ENCODE assay signal across 17 mouse cellular contexts in genomic region chr15:84763423-84763812, GRCm38 (mm10). TPM values are rescaled to one million over a fixed set of nuclear protein-coding genes. Genes with fewer than 3 reads are reported as not detected.
DNase-seq lines count a peak whose midpoint lies in the region; ATAC-seq lines count a peak whose summit lies in the region.
"Had no signal": no experiment of that assay in that cellular context is flagged by ENCODE, and none has a peak within 500 bp of the region (broad histone marks: within the 10 kb centered on the region; RNA-seq: fewer than 3 reads in every experiment).

No protein-coding gene starts in this region.

- H3K36me3 ChIP-seq in kidney, embryonic 15.5 days, result no peaks in the 10 kb centered on the region
- H3K36me3 ChIP-seq in neural tube, embryonic 11.5 days (ENCODE audit: control insufficient read depth, insufficient read depth, low read length), result no peaks in the 10 kb centered on the region
- no peaks in the 10 kb centered on the region for H3K36me3 ChIP-seq in midbrain, embryonic 14.5 days (ENCODE audit: control insufficient read depth, insufficient read depth, low read length)
- H3K36me3 ChIP-seq: G1E; heart, embryonic 12.5 days; limb, embryonic 15.5 days had no signal

- H3K9ac ChIP-seq in kidney, embryonic 15.5 days, result no peak overlapping the region
- no peak overlapping the region; the same call in 1 of the 2 replicates for H3K9ac ChIP-seq in neural tube, embryonic 11.5 days (ENCODE audit: low read length)
- no peak overlapping the region for H3K9ac ChIP-seq in midbrain, embryonic 14.5 days (replicated peaks; ENCODE audit: low read length)
- H3K9ac ChIP-seq: heart, embryonic 12.5 days; limb, embryonic 15.5 days had no signal

- no peaks in the 10 kb centered on the region for H3K27me3 ChIP-seq in kidney, embryonic 15.5 days
- H3K27me3 ChIP-seq in neural tube, embryonic 11.5 days (ENCODE audit: control insufficient read depth, insufficient read depth, low read length), result no peaks in the 10 kb centered on the region
- H3K27me3 ChIP-seq in midbrain, embryonic 14.5 days (ENCODE audit: control insufficient read depth, insufficient read depth, low read length), result no peaks in the 10 kb centered on the region
- H3K27me3 ChIP-seq: heart, embryonic 12.5 days; limb, embryonic 15.5 days had no signal

- H3K4me2 ChIP-seq in kidney, embryonic 15.5 days, result 0 out of 2 replicates have a peak overlapping the region, but pooled peaks have one; percentile 13
- H3K4me2 ChIP-seq in neural tube, embryonic 11.5 days (ENCODE audit: low read depth), result no peak overlapping the region
- H3K4me2 ChIP-seq in midbrain, embryonic 14.5 days (ENCODE audit: low read length), result no peak overlapping the region
- H3K4me2 ChIP-seq: heart, embryonic 12.5 days; limb, embryonic 15.5 days had no signal

- 16% methylated on average over 7 of the region's 7 CpGs for WGBS in kidney, embryonic 15.5 days
- WGBS in neural tube, embryonic 11.5 days, result 28% methylated on average over 7 of the region's 7 CpGs
- WGBS in midbrain, embryonic 14.5 days, result 9% methylated on average over 7 of the region's 7 CpGs

- no peak overlapping the region for H3K4me3 ChIP-seq in kidney, embryonic 15.5 days (replicated peaks)
- no peak overlapping the region for H3K4me3 ChIP-seq in neural tube, embryonic 11.5 days (ENCODE audit: low read depth, low read length)
- no peak overlapping the region for H3K4me3 ChIP-seq in midbrain, embryonic 14.5 days (replicated peaks; ENCODE audit: low read depth, low read length)
- H3K4me3 ChIP-seq: heart, embryonic 12.5 days; limb, embryonic 15.5 days had no signal

- H3K9me3 ChIP-seq in kidney, embryonic 15.5 days (replicated peaks), result no peaks in the 10 kb centered on the region
- H3K9me3 ChIP-seq in neural tube, embryonic 11.5 days (ENCODE audit: control insufficient read depth, low read length), result no peaks in the 10 kb centered on the region
- no peaks in the 10 kb centered on the region for H3K9me3 ChIP-seq in midbrain, embryonic 14.5 days (ENCODE audit: control insufficient read depth, low read length)
- H3K9me3 ChIP-seq: heart, embryonic 12.5 days; limb, embryonic 15.5 days had no signal

- peak; percentile 78; the same call in 1 of the 2 replicates for ATAC-seq in kidney, embryonic 15.5 days (replicated peaks; ENCODE audit: low FRiP score)
- ATAC-seq in neural tube, embryonic 11.5 days (ENCODE audit: insufficient read depth, low FRiP score, low TSS enrichment), result no peak
- ATAC-seq in midbrain, embryonic 14.5 days (ENCODE audit: low FRiP score, low TSS enrichment), result no peak
- ATAC-seq: intestine, postnatal 0 days had no signal

- DNase-seq in kidney, postnatal 25 days, result no peak
- no peak for DNase-seq in neural tube, embryonic 11.5 days (ENCODE audit: low spot score)
- no peak for DNase-seq in neural tube, embryonic 10.5 days (ENCODE audit: extremely low spot score, low spot score)
- DNase-seq in midbrain, embryonic 14.5 days, result no peak
- DNase-seq in adrenal gland, postnatal 14 days, result no peak
- no peak for DNase-seq in urinary bladder, postnatal 36 days (ENCODE audit: low spot score in 2 of 2)
- DNase-seq: cerebellum, adult 18-20 months; heart, postnatal 4 days; lung, adult 18-20 months; lung, postnatal 36 days; right cerebral cortex, postnatal 14 days had no signal

- peaks cover 19% of the 10 kb centered on the region for H3K4me1 ChIP-seq in kidney, embryonic 15.5 days
- H3K4me1 ChIP-seq in neural tube, embryonic 11.5 days (ENCODE audit: control insufficient read depth, insufficient read depth, low read length), result peaks cover 16% of the 10 kb centered on the region
- H3K4me1 ChIP-seq in midbrain, embryonic 14.5 days (ENCODE audit: control insufficient read depth, insufficient read depth, low read length), result peaks cover 10% of the 10 kb centered on the region
- H3K4me1 ChIP-seq: heart, embryonic 12.5 days; limb, embryonic 15.5 days had no signal

- peak overlapping the region; percentile 64 for H3K27ac ChIP-seq in kidney, embryonic 15.5 days
- H3K27ac ChIP-seq in neural tube, embryonic 11.5 days (ENCODE audit: low read depth, low read length), result 0 out of 2 replicates have a peak overlapping the region, but pooled peaks have one; percentile 47
- peak overlapping the region; percentile 8; the same call in 1 of the 2 replicates for H3K27ac ChIP-seq in midbrain, embryonic 14.5 days (replicated peaks; ENCODE audit: low read depth, low read length)
- H3K27ac ChIP-seq: limb, embryonic 15.5 days had no signal

RNA-seq across cellular contexts. Expression of gene Arhgap8, which starts 43.6 kb away (rescaled TPM):
- 7.9 and 10.3 TPM in 2 replicates for polyA plus RNA-seq in kidney, embryonic 15.5 days (2015; fragmentation: Nextera tagmentation; extraction: Ambion mirVana)
- polyA plus RNA-seq in neural tube, embryonic 11.5 days (2014; fragmentation: Nextera tagmentation; extraction: Ambion mirVana), result 3.0 and 4.9 TPM in 2 replicates
- polyA plus RNA-seq in midbrain, embryonic 14.5 days (2014; fragmentation: Nextera tagmentation; extraction: Ambion mirVana), result 0.46 TPM in 1 of 2 replicates, not detected in the other
- total RNA-seq in adrenal gland, postnatal 14 days (2021), result 0.83 and 1.2 TPM in 2 replicates
- total RNA-seq: G1E had no signal
- polyA plus RNA-seq: C2C12, G1E had no signal

Comparison
In these comparisons a context has a peak if more than half of its experiments do, and no peak if none do; other contexts are left out.
1. H3K27ac ChIP-seq: peak in every context shown above with its lines; median percentile 64 in kidney, embryonic 15.5 days; 47 in neural tube, embryonic 11.5 days; 8 in midbrain, embryonic 14.5 days.